11 mouse cellular contexts compared by ENCODE assay signal in genomic region chr9:88295798-88296197, GRCm38 (mm10). TPM values are rescaled to one million over a fixed set of nuclear protein-coding genes. Genes with fewer than 3 reads are reported as not detected.
DNase-seq lines count a peak whose midpoint lies in the region; ATAC-seq and TF ChIP-seq lines count a peak whose summit lies in the region.
"Had no signal": no experiment of that assay in that cellular context is flagged by ENCODE, and none has a peak within 500 bp of the region (broad histone marks: within the 10 kb centered on the region; RNA-seq: fewer than 3 reads in every experiment).

No protein-coding gene starts in this region.

- no peak overlapping the region for H3K27ac ChIP-seq in forebrain, embryonic 15.5 days (replicated peaks)
- H3K27ac ChIP-seq in forebrain, embryonic 11.5 days (ENCODE audit: low read depth, low read length) = no peak overlapping the region
- no peak overlapping the region for H3K27ac ChIP-seq in hindbrain, postnatal 0 days

- no peak overlapping the region for H3K4me3 ChIP-seq in forebrain, embryonic 15.5 days
- H3K4me3 ChIP-seq in forebrain, embryonic 11.5 days (ENCODE audit: low read depth, low read length) = no peak overlapping the region
- H3K4me3 ChIP-seq in hindbrain, postnatal 0 days (ENCODE audit: low read length) = no peak overlapping the region

- no peaks in the 10 kb centered on the region; the same call in 1 of the 2 replicates for H3K4me1 ChIP-seq in forebrain, embryonic 15.5 days
- no peaks in the 10 kb centered on the region for H3K4me1 ChIP-seq in forebrain, embryonic 11.5 days (replicated peaks; ENCODE audit: control insufficient read depth, insufficient read depth, low read length)
- H3K4me1 ChIP-seq in hindbrain, postnatal 0 days (ENCODE audit: insufficient read depth, low read length) = no peaks in the 10 kb centered on the region

- 51% methylated on average over 4 of the region's 4 CpGs for WGBS in forebrain, embryonic 15.5 days
- 82% methylated on average over 4 of the region's 4 CpGs for WGBS in forebrain, embryonic 11.5 days
- WGBS in hindbrain, postnatal 0 days = 49% methylated on average over 4 of the region's 4 CpGs

- no peak for TF ChIP-seq CTCF in hindbrain, postnatal 0 days (IDR thresholded peaks at IDR 0.05; ENCODE audit: low read depth)

- H3K27me3 ChIP-seq in forebrain, embryonic 15.5 days = no peaks in the 10 kb centered on the region
- no peaks in the 10 kb centered on the region for H3K27me3 ChIP-seq in forebrain, embryonic 11.5 days (ENCODE audit: control insufficient read depth, insufficient read depth, low read length)
- no peaks in the 10 kb centered on the region for H3K27me3 ChIP-seq in hindbrain, postnatal 0 days (ENCODE audit: insufficient read depth, low read length)

- no peaks in the 10 kb centered on the region for H3K9me3 ChIP-seq in forebrain, embryonic 15.5 days
- H3K9me3 ChIP-seq in forebrain, embryonic 11.5 days (ENCODE audit: control insufficient read depth, low read length) = no peaks in the 10 kb centered on the region
- no peaks in the 10 kb centered on the region for H3K9me3 ChIP-seq in hindbrain, postnatal 0 days (ENCODE audit: low read length)

- H3K4me2 ChIP-seq in forebrain, embryonic 15.5 days (replicated peaks) = no peak overlapping the region
- H3K4me2 ChIP-seq in forebrain, embryonic 11.5 days (ENCODE audit: low read depth, low read length, severe bottlenecking) = no peak overlapping the region
- H3K4me2 ChIP-seq in hindbrain, postnatal 0 days (ENCODE audit: low read depth, low read length) = no peak overlapping the region

- no peaks in the 10 kb centered on the region for H3K36me3 ChIP-seq in forebrain, embryonic 15.5 days
- no peaks in the 10 kb centered on the region for H3K36me3 ChIP-seq in forebrain, embryonic 11.5 days (ENCODE audit: control insufficient read depth, insufficient read depth, low read length)
- no peaks in the 10 kb centered on the region for H3K36me3 ChIP-seq in hindbrain, postnatal 0 days (ENCODE audit: insufficient read depth, low read length)

- no peak overlapping the region for H3K9ac ChIP-seq in forebrain, embryonic 15.5 days (replicated peaks)
- H3K9ac ChIP-seq in forebrain, embryonic 11.5 days (ENCODE audit: low read length) = no peak overlapping the region
- H3K9ac ChIP-seq in hindbrain, postnatal 0 days (replicated peaks; ENCODE audit: low read length) = no peak overlapping the region

- peak; percentile 87 for ATAC-seq in forebrain, embryonic 15.5 days (replicated peaks)
- ATAC-seq in forebrain, embryonic 11.5 days (replicated peaks; ENCODE audit: low FRiP score) = no peak
- ATAC-seq in hindbrain, postnatal 0 days = peak; percentile 70

- no peak for DNase-seq in forebrain, embryonic 11.5 days (ENCODE audit: low spot score)
- peak; percentile 9 for DNase-seq in right cerebral cortex, adult 18-20 months
- no peak for DNase-seq in right cerebral cortex, adult 2 months (ENCODE audit: low spot score in 2 of 2)
- DNase-seq in hindbrain, postnatal 0 days (ENCODE audit: low spot score) = peak; percentile 40
- DNase-seq in telencephalon, adult 2 months (ENCODE audit: low read depth, low spot score) = peak; percentile 10
- DNase-seq in lung, postnatal 10 days = no peak
- DNase-seq in embryo, embryonic 9.5 days (ENCODE audit: extremely low spot score) = no peak
- DNase-seq: kidney, adult 9 months; liver; thymus, postnatal 14 days had no signal

RNA-seq across cellular contexts. Expression of gene Nt5e, which starts 31.2 kb away (rescaled TPM):
- 0.68 and 0.75 TPM in 2 replicates for polyA plus RNA-seq in forebrain, embryonic 15.5 days (2015; fragmentation: Nextera tagmentation; extraction: Ambion mirVana)
- polyA plus RNA-seq in forebrain, embryonic 11.5 days (2014; fragmentation: Nextera tagmentation; extraction: Ambion mirVana) = 0.88 and 1.2 TPM in 2 replicates
- 2.5 and 2.8 TPM in 2 replicates for total RNA-seq in hindbrain, postnatal 0 days (2014; rRNA removed)
- polyA plus RNA-seq in hindbrain, postnatal 0 days (2015; fragmentation: Nextera tagmentation; extraction: Ambion mirVana) = 2.4 TPM in 2 replicates

Comparison
In these comparisons a context has a peak if more than half of its experiments do, and no peak if none do; other contexts are left out.
1. DNase-seq: peak in right cerebral cortex, adult 18-20 months (single experiment), hindbrain, postnatal 0 days (single experiment) and telencephalon, adult 2 months (single experiment); none in forebrain, embryonic 11.5 days (single experiment), right cerebral cortex, adult 2 months (0 of 2), lung, postnatal 10 days (single experiment) and embryo, embryonic 9.5 days (single experiment).